Mouse (Mus musculus): Measurements from ENCODE around the gene Lin28b. TPM values are rescaled to one million over a fixed set of nuclear protein-coding genes. Genes with fewer than 3 reads are reported as not detected.

Gene Lin28b
- polyA plus RNA-seq, 1 experiment from 2014 or later: 7.0 TPM

DNA sequence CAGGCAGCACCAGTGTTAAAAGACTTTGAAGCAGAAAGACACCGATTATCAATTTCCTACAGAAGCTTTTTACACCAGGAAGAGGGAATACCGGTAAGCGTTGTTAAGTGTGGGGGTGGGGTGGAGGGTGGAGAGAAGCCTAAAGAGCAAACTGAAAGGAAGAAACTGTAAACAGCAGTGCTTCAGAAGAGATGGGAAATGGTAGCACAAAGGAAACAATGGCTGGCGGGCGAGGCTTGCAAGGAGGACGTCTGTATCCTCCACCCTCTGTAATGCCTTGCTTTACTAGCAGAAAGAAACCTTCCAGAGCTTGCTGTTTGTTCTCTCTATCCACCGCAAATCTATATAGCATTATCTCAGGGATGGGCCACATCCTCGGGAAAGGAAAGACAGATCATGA, 40.0 kb downstream of the Lin28b start:
- no peaks in the 10 kb centered on the region for H3K27me3 ChIP-seq (ENCODE audit: control insufficient read depth, insufficient read depth, low read depth, low read length)
- WGBS: 2% methylated on average over 8 of the region's 8 CpGs
- ATAC-seq: peak; percentile 74
- H3K9ac ChIP-seq (ENCODE audit: low read depth, low read length): peak overlapping the region; percentile 63
- H3K4me1 ChIP-seq (ENCODE audit: control insufficient read depth, insufficient read depth, low read length): peaks cover 6% of the 10 kb centered on the region
- H3K36me3 ChIP-seq (ENCODE audit: control insufficient read depth, insufficient read depth, low read length): no peaks in the 10 kb centered on the region
- H3K9me3 ChIP-seq (replicated peaks; ENCODE audit: control insufficient read depth, low read length, poor library complexity, severe bottlenecking): 0 out of 2 replicates have a peak, but pooled peaks cover 2% of the 10 kb centered on the region
- peak overlapping the region; percentile 56 for H3K4me2 ChIP-seq (ENCODE audit: low read length)
- H3K4me3 ChIP-seq (ENCODE audit: low read depth, low read length): peak overlapping the region; percentile 29
- H3K27ac ChIP-seq (ENCODE audit: low read length): peak overlapping the region; percentile 80

DNA sequence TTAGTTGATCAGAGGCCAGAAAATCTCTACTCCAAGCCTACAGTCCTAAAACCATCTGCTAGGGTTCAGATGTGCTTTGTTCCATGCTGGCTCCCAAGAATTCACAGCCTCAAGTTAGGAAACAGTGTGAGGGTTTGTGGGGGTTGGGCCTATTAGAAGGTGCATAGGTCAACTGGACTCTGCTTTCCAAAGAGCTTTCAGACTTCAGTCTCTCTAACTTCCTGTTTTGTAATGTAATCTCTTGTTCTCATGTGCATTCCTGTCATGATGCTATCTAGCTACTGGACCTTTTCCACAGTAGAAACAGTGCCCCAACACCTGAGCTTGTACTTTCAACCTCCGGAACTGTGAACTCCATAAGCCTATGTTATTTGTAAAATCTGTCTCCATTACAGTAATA, 63.8 kb downstream of the Lin28b start:
- H3K27ac ChIP-seq (ENCODE audit: low read length): no peak overlapping the region
- no peak overlapping the region for H3K4me3 ChIP-seq (ENCODE audit: low read depth, low read length)
- no peaks in the 10 kb centered on the region for H3K27me3 ChIP-seq (ENCODE audit: control insufficient read depth, insufficient read depth, low read depth, low read length)
- no peak overlapping the region for H3K9ac ChIP-seq (ENCODE audit: low read depth, low read length)
- no peak overlapping the region for H3K4me2 ChIP-seq (ENCODE audit: low read length)
- no peaks in the 10 kb centered on the region for H3K36me3 ChIP-seq (ENCODE audit: control insufficient read depth, insufficient read depth, low read length)
- H3K9me3 ChIP-seq (replicated peaks; ENCODE audit: control insufficient read depth, low read length, poor library complexity, severe bottlenecking): no peaks in the 10 kb centered on the region
- 92% methylated on average over 1 of the region's 1 CpGs for WGBS
- no peaks in the 10 kb centered on the region for H3K4me1 ChIP-seq (ENCODE audit: control insufficient read depth, insufficient read depth, low read length)
- no peak for ATAC-seq

DNA sequence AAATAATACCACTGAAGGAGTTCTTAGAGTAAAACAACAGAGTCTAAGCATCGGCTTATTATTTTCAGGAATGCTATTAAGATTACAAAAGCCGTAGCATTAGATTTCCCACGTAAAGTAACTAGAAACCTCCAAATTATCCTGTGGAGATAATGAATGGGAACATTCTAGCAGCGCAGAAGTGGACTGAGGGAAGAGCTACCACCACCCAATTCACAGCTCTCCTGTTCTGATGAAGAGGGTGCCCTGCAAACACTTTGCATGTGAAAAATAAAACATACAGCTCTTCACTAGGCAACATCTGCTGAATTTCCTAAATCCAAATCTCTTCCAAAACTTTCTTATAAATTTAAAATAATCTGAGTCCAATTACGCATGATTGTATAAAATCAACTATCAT, 74.1 kb downstream of the Lin28b start:
- H3K27ac ChIP-seq (ENCODE audit: low read length): no peak overlapping the region
- no peak overlapping the region for H3K9ac ChIP-seq (ENCODE audit: low read depth, low read length)
- no peaks in the 10 kb centered on the region for H3K36me3 ChIP-seq (ENCODE audit: control insufficient read depth, insufficient read depth, low read length)
- no peak for ATAC-seq
- H3K4me2 ChIP-seq (ENCODE audit: low read length): no peak overlapping the region
- no peaks in the 10 kb centered on the region for H3K9me3 ChIP-seq (replicated peaks; ENCODE audit: control insufficient read depth, low read length, poor library complexity, severe bottlenecking)
- peaks cover 2% of the 10 kb centered on the region; the same call in 1 of the 2 replicates for H3K4me1 ChIP-seq (ENCODE audit: control insufficient read depth, insufficient read depth, low read length)
- 28% methylated on average over 5 of the region's 5 CpGs for WGBS
- no peak overlapping the region for H3K4me3 ChIP-seq (ENCODE audit: low read depth, low read length)
- H3K27me3 ChIP-seq (ENCODE audit: control insufficient read depth, insufficient read depth, low read depth, low read length): no peaks in the 10 kb centered on the region

DNA sequence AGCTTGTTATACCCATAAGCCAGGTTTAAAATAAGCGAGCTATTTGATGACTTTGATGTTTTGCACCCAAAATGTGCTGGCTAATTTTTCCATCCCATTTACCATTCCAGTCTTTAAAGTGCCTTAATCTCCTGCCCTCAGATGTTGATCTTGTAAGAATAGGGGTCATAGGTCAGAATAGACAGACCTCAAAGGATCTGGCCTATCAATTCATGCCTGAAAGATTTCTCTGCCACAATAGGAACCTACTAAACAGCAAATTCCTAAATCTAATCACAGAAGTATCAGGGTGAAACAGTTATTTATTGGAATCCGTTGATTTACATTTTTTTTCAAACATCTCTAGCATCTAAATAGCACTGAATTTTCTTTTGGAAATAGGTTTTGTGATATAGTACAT, 74.5 kb downstream of the Lin28b start:
- 18% methylated on average over 2 of the region's 2 CpGs for WGBS
- no peak overlapping the region for H3K9ac ChIP-seq (ENCODE audit: low read depth, low read length)
- ATAC-seq: no peak

DNA sequence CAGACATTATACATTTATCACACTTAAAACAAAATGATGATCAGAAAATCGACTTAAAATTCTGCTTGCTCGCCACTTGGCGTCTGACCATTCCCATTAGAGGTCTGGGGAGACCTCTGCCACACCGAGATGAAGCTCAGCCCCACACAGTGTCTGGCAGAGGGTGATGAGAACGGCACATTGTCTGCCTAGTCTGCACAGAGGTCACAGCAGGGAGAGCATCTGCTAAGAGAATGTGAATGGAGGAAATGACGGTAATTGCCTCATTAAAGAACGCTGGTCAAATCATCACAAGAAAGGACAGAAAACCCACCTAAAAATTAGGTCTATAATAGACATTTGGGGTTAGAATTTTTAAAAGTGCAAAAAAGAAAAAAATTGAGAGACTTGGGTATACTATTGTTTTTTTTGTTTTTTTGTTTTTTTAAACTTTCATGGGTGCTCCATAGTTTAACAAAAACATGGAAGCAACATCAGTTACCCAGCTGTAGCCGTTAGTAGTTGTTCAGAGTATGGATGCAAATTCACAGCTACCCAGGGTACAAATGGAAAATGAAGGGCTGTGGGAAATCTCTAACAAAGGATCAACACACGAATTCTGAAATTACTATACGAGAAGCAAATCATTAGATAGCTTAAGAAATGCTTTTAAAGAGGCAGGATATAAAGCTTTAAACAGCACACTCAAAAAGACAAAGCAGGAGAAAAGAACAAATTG, 75.4 kb downstream of the Lin28b start:
- no peak overlapping the region for H3K4me2 ChIP-seq (ENCODE audit: low read length)
- WGBS: 7% methylated on average over 10 of the region's 10 CpGs
- ATAC-seq: no peak

More for the DNA sequence above, 74.5 kb downstream of the Lin28b start:
- H3K36me3 ChIP-seq (ENCODE audit: control insufficient read depth, insufficient read depth, low read length): no peaks in the 10 kb centered on the region
- no peak overlapping the region for H3K27ac ChIP-seq (ENCODE audit: low read length)
- no peaks in the 10 kb centered on the region for H3K9me3 ChIP-seq (replicated peaks; ENCODE audit: control insufficient read depth, low read length, poor library complexity, severe bottlenecking)
- no peaks in the 10 kb centered on the region for H3K27me3 ChIP-seq (ENCODE audit: control insufficient read depth, insufficient read depth, low read depth, low read length)
- H3K4me1 ChIP-seq (ENCODE audit: control insufficient read depth, insufficient read depth, low read length): peaks cover 2% of the 10 kb centered on the region; the same call in 1 of the 2 replicates
- no peak overlapping the region for H3K4me2 ChIP-seq (ENCODE audit: low read length)
- H3K4me3 ChIP-seq (ENCODE audit: low read depth, low read length): no peak overlapping the region

DNA sequence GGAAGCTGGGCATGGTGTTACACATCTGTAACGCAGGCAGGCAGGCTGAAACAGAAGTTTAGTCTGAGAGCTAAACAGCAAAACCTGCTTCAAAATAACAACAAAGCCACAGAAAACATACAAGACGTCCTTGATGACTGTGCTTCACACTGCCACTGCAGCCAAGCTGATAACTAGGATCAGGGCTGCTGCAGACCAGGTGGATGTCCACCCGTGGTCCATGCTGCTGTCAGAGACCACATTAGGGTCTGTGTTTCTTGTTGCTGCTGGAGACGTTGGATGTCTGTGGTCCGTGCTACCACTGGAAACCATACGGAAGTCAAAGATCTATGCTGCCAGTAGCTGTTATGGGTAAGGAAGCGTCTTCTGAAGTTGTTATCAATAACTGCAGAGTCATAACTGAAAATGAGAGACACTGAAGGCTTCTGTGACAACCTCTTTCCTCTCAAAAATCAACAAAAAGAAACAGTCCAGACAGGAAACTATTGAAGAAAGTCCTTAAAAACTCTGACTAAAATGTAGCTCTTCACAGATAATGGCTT, 86.4 kb downstream of the Lin28b start:
- Histone ChIP-seq H3K4me2 (ENCODE audit: low read length) (no peak overlapping the region), H3K9ac (ENCODE audit: low read depth, low read length) (no peak overlapping the region), H3K4me1 (ENCODE audit: control insufficient read depth, insufficient read depth, low read length) (no peaks in the 10 kb centered on the region), H3K36me3 (ENCODE audit: control insufficient read depth, insufficient read depth, low read length) (no peaks in the 10 kb centered on the region), H3K27ac (ENCODE audit: low read length) (no peak overlapping the region), H3K4me3 (ENCODE audit: low read depth, low read length) (no peak overlapping the region), H3K9me3 (replicated peaks; ENCODE audit: control insufficient read depth, low read length, poor library complexity, severe bottlenecking) (no peaks in the 10 kb centered on the region), H3K27me3 (ENCODE audit: control insufficient read depth, insufficient read depth, low read depth, low read length) (no peaks in the 10 kb centered on the region)
- WGBS: 90% methylated on average over 7 of the region's 7 CpGs
- ATAC-seq: no peak

More for the DNA sequence above, 75.4 kb downstream of the Lin28b start:
- Histone ChIP-seq H3K4me3 (ENCODE audit: low read depth, low read length) (no peak overlapping the region), H3K27ac (ENCODE audit: low read length) (no peak overlapping the region), H3K4me1 (ENCODE audit: control insufficient read depth, insufficient read depth, low read length) (peaks cover 2% of the 10 kb centered on the region; the same call in 1 of the 2 replicates), H3K9me3 (replicated peaks; ENCODE audit: control insufficient read depth, low read length, poor library complexity, severe bottlenecking) (no peaks in the 10 kb centered on the region), H3K27me3 (ENCODE audit: control insufficient read depth, insufficient read depth, low read depth, low read length) (no peaks in the 10 kb centered on the region), H3K36me3 (ENCODE audit: control insufficient read depth, insufficient read depth, low read length) (no peaks in the 10 kb centered on the region), H3K9ac (ENCODE audit: low read depth, low read length) (no peak overlapping the region)

DNA sequence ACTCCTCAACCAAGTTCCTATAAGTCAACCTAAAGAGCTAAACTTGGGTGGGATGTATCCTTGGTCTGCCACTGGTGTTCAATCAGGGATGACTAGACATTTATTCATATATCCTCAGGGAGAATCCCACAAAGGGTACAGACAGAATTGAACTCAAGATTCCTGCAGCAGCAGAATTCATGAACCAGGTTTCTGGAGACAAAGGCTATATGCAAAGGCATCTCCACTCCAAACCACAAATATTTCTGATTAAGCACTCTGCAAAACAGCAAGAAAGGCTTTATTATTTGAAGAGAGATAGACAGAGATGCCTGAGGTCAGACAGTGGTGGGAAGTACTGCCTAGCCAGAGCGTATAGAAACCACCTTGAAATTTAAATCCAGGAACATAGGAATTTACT, 88.0 kb downstream of the Lin28b start:
- Histone ChIP-seq H3K27me3 (ENCODE audit: control insufficient read depth, insufficient read depth, low read depth, low read length) (no peaks in the 10 kb centered on the region), H3K9me3 (replicated peaks; ENCODE audit: control insufficient read depth, low read length, poor library complexity, severe bottlenecking) (no peaks in the 10 kb centered on the region), H3K36me3 (ENCODE audit: control insufficient read depth, insufficient read depth, low read length) (no peaks in the 10 kb centered on the region), H3K4me2 (ENCODE audit: low read length) (no peak overlapping the region), H3K4me1 (ENCODE audit: control insufficient read depth, insufficient read depth, low read length) (no peaks in the 10 kb centered on the region), H3K9ac (ENCODE audit: low read depth, low read length) (no peak overlapping the region), H3K4me3 (ENCODE audit: low read depth, low read length) (no peak overlapping the region), H3K27ac (ENCODE audit: low read length) (no peak overlapping the region)
- 74% methylated on average over 1 of the region's 1 CpGs for WGBS
- ATAC-seq: no peak

DNA sequence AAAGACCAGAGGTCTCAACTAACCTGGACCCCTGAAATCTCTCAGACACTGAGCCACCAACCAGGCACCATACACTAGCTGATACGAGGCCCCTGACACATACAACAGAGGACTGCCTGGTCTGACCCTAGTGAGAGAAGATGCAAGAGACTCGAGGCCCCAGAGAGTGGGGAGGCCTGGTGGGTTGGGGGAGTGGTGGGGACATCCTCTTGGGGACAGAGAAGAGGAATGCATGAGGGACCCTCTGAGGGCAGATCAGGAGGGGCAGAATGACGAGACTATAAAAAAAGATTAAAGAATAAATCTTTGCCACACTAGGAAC, 103.6 kb downstream of the Lin28b start:
- H3K4me3 ChIP-seq (ENCODE audit: low read depth, low read length): no peak overlapping the region
- no peaks in the 10 kb centered on the region for H3K4me1 ChIP-seq (ENCODE audit: control insufficient read depth, insufficient read depth, low read length)
- no peaks in the 10 kb centered on the region for H3K27me3 ChIP-seq (ENCODE audit: control insufficient read depth, insufficient read depth, low read depth, low read length)
- no peak overlapping the region for H3K4me2 ChIP-seq (ENCODE audit: low read length)
- H3K9me3 ChIP-seq (replicated peaks; ENCODE audit: control insufficient read depth, low read length, poor library complexity, severe bottlenecking): no peaks in the 10 kb centered on the region
- WGBS: 53% methylated on average over 3 of the region's 3 CpGs
- H3K36me3 ChIP-seq (ENCODE audit: control insufficient read depth, insufficient read depth, low read length): peaks cover 3% of the 10 kb centered on the region; the same call in 1 of the 2 replicates
- no peak overlapping the region for H3K27ac ChIP-seq (ENCODE audit: low read length)
- H3K9ac ChIP-seq (ENCODE audit: low read depth, low read length): no peak overlapping the region
- ATAC-seq: 0 out of 2 replicates have a peak, but pooled peaks have one; percentile 28

DNA sequence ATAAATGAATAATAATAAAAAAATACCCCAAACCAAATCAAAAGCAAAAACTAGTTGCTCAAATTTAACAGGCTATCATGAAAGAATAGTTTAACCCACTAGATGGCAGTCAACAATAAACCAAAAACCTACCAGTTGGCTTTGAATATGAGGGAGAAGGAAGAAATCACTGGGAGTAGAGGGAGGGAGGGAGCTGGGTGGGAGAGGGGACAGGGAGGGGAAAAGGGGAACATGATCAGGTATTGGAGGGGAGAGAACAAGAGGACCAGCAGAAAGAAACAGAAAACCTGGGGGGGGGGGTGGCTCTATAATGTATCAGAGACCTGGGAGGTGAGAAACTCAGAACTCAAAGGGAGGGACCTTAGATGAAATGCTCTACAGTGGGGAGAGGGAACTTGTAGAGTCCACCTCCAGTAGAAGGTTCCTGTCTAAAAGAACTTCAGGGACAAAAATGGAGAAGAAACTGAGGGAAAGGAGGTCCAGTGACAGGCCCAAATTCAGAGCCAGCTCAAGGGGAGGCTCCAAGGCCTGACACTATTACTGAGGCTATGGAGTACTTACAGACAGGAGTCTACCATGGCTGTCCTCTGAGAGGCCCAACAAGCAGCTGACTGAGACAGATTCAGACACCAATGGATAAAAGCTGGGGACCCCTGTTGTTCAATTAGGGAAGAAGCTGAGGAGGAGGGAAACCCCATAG, 104.1 kb downstream of the Lin28b start:
- H3K27me3 ChIP-seq (ENCODE audit: control insufficient read depth, insufficient read depth, low read depth, low read length): no peaks in the 10 kb centered on the region
- peak; percentile 56 for ATAC-seq
- no peaks in the 10 kb centered on the region for H3K9me3 ChIP-seq (replicated peaks; ENCODE audit: control insufficient read depth, low read length, poor library complexity, severe bottlenecking)

More for the DNA sequence above, 104.1 kb downstream of the Lin28b start:
- Histone ChIP-seq H3K36me3 (ENCODE audit: control insufficient read depth, insufficient read depth, low read length) (peaks cover 3% of the 10 kb centered on the region; the same call in 1 of the 2 replicates), H3K4me1 (ENCODE audit: control insufficient read depth, insufficient read depth, low read length) (no peaks in the 10 kb centered on the region), H3K4me2 (ENCODE audit: low read length) (no peak overlapping the region), H3K4me3 (ENCODE audit: low read depth, low read length) (no peak overlapping the region), H3K9ac (ENCODE audit: low read depth, low read length) (no peak overlapping the region), H3K27ac (ENCODE audit: low read length) (no peak overlapping the region)

Data from midbrain, embryonic 16.5 days (tissue).